Mouse (Mus musculus) embryo, embryonic 10.5 days (tissue): ENCODE measurements at regions not wholly inside any gene's neighbourhood (a gene's known extent, or its start where the extent isn't known, plus 50 kb on each side); places are given as distances from the start of the nearest gene placed in this dataset.

Experiments
- DNase-seq: peaks from one replicate; pipeline ENCODE4 v3.0.0-alpha.2; 2015; ENCODE audit warnings: low spot score

DNA sequence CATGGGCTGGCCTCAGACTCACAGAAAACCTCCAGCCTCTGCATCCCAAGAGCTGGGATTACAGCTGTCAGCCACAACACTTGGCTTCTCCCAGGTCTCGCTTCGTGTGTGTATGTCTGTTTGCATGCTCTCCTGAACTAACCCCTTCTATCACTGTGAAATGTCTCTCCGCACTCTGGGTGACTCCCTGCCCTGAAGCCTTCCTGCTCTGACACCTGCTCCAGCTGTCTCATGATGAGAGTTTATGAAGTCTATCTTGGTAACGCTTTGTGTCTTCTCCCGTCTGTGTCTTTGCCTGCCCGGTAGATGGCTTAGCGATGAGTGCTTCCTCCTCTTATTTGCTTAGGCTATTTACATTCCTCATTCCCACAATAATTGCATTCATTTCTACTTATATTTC, 133.0 kb downstream of the Ndufa10 start:
- DNase-seq: no peak

DNA sequence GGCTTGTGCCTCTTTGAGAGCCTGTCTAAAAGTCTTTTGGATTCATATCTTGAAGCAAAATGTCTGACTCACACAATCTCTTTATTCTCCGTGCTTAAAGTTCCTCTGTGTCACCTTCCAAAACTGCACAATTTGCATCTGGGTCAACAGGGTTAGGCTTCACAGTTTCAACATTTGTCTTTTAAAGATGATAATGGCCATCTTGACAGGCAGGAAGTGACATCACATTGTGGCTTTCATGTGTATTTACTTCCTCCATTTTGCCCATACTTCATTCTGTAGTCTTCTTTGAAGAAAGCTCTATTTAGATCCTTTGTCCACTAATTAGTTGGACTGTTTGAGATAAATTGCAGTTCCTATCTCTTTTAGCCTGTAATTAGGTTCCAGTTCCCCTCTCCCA, 135.1 kb downstream of the Ndufa10 start:
- no peak for DNase-seq

DNA sequence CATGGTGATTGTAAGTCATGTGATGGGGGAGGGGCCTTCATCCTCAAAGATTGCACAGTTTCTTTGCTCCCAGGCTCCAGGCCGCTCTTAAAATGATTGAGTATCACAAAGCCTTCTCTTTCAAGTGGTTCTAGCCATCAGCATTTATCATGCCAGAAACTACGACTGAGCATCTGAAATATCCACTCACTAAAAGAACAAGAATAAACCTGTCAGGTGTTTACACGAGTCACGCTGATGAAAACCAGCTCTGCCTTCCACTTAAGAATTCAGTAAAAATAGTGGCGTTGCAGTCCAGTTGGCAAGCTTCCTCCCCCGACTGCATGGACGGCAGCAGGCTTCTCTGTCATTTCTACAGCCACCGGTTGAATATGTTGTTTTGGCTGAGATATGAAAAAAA, 136.2 kb downstream of the Ndufa10 start:
- DNase-seq: peak; percentile 52

DNA sequence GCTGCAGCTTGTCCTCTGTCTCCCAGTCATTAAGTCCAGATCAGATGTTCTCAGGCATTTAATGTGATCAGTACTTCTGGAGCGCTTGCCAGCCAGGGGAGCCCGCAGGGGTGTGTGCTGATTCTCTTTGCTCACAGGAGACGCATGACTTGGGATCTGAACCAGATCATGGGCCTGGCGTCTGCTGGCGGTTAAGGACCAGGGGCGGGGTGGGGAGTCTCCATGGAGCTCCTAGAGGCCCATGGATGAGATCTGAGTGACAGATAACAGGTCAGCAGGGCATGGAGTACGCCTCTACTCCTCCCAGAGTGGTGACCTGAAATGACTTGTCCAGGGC, 136.7 kb upstream of the Hdac4 start:
- DNase-seq: no peak

GRCm38 (mm10) chr1:92331559-92332247, 136.2 kb upstream of the Hdac4 start:
- DNase-seq: no peak

GRCm38 (mm10) chr1:92330181-92330580, 134.7 kb upstream of the Hdac4 start:
- DNase-seq: no peak

DNA sequence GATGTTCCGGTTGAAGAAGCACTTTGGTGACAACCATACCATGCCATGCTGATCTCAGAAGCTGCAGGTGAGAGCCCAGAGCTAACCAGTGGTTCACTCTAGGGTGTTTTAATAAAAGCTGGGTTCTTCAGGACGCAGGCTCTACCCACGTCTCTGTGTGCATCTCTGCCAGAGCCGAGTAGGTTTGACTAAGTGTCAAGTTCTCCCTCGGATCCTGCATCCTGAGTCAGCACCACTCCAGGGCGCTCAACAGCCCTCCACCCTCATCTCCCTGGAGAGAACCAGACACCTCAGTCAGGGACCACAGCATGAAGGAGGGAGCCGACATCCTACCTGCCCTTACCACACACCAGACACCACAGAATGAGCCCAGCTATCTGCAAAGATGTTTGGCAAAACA, 134.0 kb upstream of the Hdac4 start:
- no peak for DNase-seq

DNA sequence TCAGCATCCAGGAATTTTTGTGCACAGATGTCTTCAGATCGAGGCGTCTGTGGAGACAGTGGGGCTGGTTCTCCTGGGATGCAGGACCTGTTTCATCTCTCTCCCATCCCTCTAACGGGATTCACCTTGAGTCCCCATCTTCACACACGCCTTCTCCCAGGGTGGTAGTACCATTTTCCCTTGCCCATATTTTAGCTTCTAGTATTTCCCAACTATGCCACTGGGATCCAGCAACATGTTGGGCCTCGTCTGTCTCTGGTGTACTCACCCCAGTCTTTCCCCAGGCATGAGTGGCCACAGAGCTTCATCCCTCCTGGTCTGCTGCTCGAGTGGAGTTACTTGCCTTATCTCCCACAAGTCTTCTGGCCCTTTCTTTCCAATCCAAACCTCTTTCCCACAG, 131.6 kb upstream of the Hdac4 start:
- DNase-seq: no peak

DNA sequence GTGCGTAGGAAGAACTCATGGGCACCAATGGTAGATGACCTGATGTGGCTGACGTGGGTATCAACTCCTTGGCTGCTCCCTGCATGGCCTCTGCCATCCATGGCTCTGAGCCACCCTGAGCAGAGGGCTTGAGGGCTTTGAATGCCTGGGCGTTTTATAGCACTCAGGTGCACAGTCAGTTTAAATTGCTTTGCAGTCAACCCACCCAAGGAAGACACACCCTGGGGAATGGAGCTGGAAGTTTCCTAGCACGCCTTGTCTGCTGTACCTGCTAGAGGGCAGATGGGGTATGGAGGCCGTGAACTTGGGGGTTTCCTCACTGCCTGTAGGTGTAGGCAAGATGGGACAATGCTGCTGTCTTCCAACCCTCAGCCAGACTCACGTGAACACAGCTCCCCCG, 129.8 kb upstream of the Hdac4 start:
- no peak for DNase-seq

DNA sequence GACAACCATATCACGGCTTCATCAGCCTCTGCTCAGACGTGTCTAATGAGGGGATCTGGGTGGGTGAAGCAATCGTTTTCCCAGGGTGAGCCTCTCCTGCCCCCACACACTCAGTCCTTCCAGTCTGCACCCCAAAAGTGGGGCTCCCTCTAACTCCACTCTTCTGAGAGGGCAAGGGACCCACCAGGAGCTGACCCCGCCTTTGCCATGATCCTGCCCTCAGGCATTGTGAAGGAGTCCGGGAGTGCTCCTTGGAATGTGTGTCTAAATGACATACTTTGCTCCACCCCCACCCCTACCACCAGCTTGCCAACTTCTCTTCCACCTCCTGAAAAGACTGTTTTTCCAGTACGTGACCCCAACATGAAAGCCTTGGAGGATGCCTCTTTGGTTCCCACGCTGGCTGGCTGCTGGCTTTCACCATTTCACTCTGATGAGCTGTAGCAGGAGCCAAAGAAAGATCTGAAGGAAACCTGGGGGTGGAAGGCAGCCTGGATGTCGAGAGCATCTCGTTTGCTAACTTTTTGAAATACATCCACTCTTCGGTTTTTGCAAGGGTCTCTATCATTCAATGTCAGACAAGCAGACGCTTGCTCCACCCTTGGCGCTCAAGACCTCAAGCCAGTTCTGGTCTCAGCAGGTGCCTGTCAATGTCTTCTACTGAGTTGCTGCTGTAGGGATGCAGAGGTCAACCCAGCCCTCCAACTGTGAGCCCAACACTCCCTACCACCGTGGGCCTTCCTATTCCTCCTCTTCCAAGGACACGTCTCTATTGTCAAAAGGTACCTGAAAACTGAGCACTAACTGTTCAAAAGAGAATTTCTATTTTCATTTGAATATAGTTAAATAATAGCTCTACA, 128.8 kb upstream of the Hdac4 start:
- DNase-seq: no peak

GRCm38 (mm10) chr1:92317131-92317530, 121.6 kb upstream of the Hdac4 start:
- no peak for DNase-seq

DNA sequence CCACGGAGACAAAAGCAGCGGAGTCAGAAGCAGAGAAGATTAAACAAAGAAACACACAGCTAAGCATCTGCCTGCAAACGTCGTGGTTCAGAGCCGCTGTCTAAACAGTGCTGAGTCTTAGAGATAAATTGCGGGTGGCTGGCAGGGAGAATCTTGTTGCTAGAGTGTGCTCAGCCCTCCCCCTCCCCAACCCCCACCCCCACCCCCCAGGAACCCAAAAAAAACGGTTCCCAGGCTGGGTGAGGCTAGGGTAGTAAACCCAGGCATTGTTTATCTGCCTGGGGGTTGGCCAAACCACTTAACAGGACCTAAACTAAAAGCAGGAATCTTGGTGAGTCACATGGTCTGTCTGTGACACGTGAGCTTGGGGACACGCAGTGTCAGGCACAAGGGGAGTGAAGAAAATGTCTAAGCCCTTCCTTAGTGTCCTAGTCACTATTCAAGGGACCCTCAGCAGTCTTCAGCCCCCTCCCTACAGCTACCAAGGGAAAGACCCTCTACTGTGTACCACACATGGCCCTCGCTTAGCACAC, 120.8 kb upstream of the Hdac4 start:
- DNase-seq: peak; percentile 17

GRCm38 (mm10) chr1:92313001-92313597, 117.6 kb upstream of the Hdac4 start:
- DNase-seq: no peak

- no peak for DNase-seq
These were observed 114.4 kb upstream of the Hdac4 start for GRCm38 (mm10) chr1:92309883-92310282.

GRCm38 (mm10) chr1:92309381-92309780, 113.9 kb upstream of the Hdac4 start:
- DNase-seq: no peak

DNA sequence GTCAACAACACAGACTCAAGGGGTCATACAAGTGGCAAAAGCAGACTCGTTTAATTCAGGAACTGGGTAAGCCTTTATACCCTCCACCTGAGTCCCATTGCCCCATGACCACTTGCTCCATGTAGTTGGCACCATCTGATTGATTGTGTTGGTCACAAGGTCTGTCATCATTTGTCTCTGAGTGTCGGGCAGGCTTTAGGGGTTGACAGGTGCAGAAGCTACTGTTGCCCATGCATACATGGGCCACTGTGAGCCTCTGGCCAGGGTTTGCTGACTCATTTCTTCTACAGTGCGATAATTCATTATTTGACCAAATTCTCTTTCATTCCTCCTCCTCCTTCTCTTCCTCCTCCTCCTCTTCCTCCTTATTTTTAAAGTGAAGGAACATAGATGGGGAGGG, 113.0 kb upstream of the Hdac4 start:
- no peak for DNase-seq

- no peak for DNase-seq
These were observed 110.5 kb upstream of the Hdac4 start for GRCm38 (mm10) chr1:92306042-92306441.

DNA sequence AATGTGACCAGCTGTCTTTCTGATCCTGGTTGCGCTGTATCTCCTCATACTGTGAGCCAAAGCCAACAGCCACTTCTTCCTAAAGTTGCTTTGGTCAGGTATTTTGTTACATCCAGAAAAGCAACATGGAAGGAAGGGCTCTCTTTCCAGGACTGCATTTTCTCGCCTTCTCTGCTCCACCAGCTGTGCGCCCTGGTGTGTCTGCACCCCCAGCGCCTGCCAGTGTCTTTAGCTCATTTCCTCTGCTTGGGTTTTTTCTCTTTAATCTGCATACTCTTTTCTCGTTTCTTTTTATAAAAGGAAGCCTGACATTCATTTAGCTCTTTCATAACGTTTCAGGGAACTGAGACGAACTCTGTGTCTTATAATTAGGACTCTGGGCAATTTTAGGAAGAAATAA, 103.5 kb upstream of the Hdac4 start:
- no peak for DNase-seq

DNA sequence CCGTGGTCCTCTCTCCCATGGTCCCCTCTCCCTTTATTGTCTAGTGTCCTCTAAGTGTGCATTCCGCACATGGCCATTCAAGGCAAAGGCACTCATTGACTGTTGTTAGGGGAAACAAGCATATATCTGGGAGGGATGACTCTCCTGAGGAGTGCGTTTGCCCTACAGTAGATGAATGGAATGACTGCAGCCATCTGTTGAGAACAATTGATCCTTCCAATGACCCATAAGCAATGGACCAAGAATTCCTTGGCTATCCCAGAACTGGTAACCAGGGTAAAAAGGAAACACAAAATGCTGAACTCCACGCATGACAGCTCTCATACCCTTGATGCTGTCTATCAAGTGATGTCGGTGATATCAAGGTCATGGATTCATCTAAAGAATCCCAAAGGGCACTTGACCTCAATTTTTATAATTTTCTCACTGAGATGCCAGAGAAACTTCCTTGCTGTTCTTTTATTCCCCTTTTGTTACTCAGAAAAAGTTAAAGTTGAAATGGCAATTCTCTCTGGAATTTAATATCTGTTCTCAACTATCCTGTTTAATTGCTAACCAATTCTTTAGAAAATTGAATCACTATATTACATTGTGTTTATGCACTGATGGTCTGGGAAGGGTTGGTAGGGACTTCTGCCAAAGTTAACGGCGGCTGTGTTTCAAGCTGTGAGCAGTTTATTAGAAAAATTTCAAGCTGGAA, 97.3 kb upstream of the Hdac4 start:
- DNase-seq: no peak

DNA sequence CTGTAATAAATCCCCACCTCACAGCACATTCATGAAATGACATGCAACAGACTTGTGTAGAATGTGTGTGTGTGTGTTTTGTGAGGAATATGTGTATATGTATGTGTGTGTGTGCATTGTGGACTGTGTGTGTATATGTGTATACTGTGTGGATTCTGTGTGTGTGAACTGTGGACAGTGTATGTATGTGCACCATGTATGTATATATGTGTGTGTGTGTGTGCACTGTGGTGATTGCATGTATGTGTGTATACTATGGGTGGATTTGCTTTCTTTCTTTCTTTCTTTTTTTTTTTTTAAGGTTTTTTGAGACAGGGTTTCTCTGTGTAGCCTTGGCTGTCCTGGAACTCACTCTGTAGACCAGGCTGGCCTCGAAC, 91.5 kb upstream of the Hdac4 start:
- no peak for DNase-seq

DNA sequence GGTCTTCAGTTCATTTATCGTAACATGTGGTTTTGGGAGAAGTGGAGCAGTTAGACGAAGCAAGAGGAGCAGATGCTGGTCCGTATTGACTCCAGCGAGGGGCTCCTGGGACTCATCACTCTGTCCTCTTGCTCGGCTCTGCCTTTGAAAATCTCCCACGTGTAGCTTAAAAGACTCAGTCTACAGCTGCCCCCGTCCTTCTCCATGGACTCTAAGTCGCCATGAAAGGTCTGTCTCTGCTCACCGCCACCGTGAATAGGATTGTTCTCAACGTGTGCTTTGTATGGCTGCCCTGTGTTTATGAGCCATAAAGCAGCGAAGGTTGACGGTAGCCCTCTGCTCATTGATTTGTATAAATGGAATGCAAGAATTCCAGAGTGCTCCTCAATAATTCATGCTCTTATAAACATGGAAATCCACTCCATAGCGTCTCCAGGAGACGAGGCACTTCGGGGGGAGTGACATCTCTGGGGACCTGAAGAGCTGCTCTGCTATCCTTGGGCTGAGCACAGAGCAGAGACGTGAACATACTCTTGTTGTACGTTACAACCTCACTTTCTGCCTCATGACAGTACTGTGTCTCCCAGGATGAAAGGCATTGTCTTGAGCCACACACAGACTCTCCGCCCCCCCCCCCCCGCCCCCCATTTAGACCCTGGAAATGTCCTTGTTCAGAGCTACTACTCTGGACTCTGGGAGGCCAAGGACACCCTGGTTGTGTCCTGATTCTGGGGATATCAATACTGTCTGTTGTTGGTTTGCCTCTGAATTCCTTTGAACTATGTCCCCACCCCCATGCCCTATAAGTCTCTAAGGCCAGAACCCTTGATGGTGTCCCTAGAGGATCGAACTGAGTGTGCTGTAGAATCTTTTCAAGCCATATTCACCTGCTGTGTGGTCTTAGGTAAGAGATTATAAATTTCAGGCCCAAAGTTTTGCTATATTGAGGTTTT, 90.8 kb upstream of the Hdac4 start:
- DNase-seq: peak; percentile 49
